ENCODE assay signal across 10 mouse cellular contexts in the genomic region with DNA sequence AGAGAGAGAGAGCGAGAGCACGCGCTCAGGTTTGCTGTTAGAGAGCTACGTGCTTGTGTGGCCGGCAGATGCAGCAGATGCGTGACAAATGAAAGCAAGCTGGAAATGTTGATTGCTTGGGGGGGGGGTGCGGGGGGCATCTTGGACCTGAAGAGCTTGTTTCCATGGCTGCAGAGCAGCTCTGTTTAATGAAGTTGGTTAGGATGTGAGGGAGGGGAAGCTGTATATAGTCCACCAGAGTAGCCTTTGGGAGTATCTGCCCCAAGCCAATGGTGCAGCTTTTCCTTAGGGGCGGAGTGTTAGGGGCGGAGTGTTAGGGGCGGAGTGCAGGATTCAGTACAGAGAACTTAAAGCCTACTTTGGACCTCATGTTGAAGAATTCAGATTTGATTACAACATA. TPM values are rescaled to one million over a fixed set of nuclear protein-coding genes. Genes with fewer than 3 reads are reported as not detected.
DNase-seq lines count a peak whose midpoint lies in the region; ATAC-seq lines count a peak whose summit lies in the region.
"Had no signal": no experiment of that assay in that cellular context is flagged by ENCODE, and none has a peak within 500 bp of the region (broad histone marks: within the 10 kb centered on the region; RNA-seq: fewer than 3 reads in every experiment).

No protein-coding gene starts in this region.

- no peaks in the 10 kb centered on the region for H3K27me3 ChIP-seq in heart, embryonic 12.5 days (replicated peaks)
- H3K27me3 ChIP-seq in intestine, embryonic 16.5 days (replicated peaks; ENCODE audit: control insufficient read depth, insufficient read depth, low read length), result no peaks in the 10 kb centered on the region
- no peaks in the 10 kb centered on the region for H3K27me3 ChIP-seq in midbrain, embryonic 11.5 days (ENCODE audit: control insufficient read depth, insufficient read depth, low read length)
- H3K27me3 ChIP-seq: CH12.LX had no signal

- H3K4me2 ChIP-seq in heart, embryonic 12.5 days, result peak overlapping the region; percentile 58
- no peak overlapping the region for H3K4me2 ChIP-seq in intestine, embryonic 16.5 days (ENCODE audit: low read depth, low read length)
- no peak overlapping the region for H3K4me2 ChIP-seq in midbrain, embryonic 11.5 days

- H3K27ac ChIP-seq in heart, embryonic 12.5 days (ENCODE audit: poor library complexity, severe bottlenecking), result no peak overlapping the region
- H3K27ac ChIP-seq in brown adipose tissue, adult 24 weeks (replicated peaks; ENCODE audit: low read depth, low read length), result no peak overlapping the region
- H3K27ac ChIP-seq in intestine, embryonic 16.5 days (ENCODE audit: low read length), result no peak overlapping the region
- no peak overlapping the region for H3K27ac ChIP-seq in midbrain, embryonic 11.5 days (ENCODE audit: low read depth, low read length)

- intact Hi-C loops in heart, postnatal 36 days (cut with DNase I), result no loop called here

- no peak for ATAC-seq in heart, embryonic 12.5 days (ENCODE audit: insufficient number of reproducible peaks, low FRiP score)
- peak; percentile 58 for ATAC-seq in intestine, embryonic 16.5 days
- ATAC-seq in midbrain, embryonic 11.5 days (ENCODE audit: low FRiP score), result peak; percentile 74; the same call in 1 of the 2 replicates
- no peak for ATAC-seq in frontal cortex, adult (ENCODE audit: low TSS enrichment)

- no peak overlapping the region for H3K4me3 ChIP-seq in heart, embryonic 12.5 days
- 0 out of 2 replicates have a peak overlapping the region, but pooled peaks have one; percentile 3 for H3K4me3 ChIP-seq in brown adipose tissue, adult 24 weeks (ENCODE audit: insufficient read depth, low read depth, low read length)
- H3K4me3 ChIP-seq in intestine, embryonic 16.5 days (ENCODE audit: low read length), result no peak overlapping the region
- no peak overlapping the region for H3K4me3 ChIP-seq in midbrain, embryonic 11.5 days (ENCODE audit: low read depth, low read length)

- H3K36me3 ChIP-seq in heart, embryonic 12.5 days, result no peaks in the 10 kb centered on the region
- H3K36me3 ChIP-seq in intestine, embryonic 16.5 days (ENCODE audit: control insufficient read depth, insufficient read depth, low read length), result no peaks in the 10 kb centered on the region
- H3K36me3 ChIP-seq in midbrain, embryonic 11.5 days (ENCODE audit: control insufficient read depth, insufficient read depth, low read length), result no peaks in the 10 kb centered on the region

- no peak overlapping the region for H3K9ac ChIP-seq in heart, embryonic 12.5 days
- no peak overlapping the region for H3K9ac ChIP-seq in intestine, embryonic 16.5 days (ENCODE audit: low read depth, low read length)
- no peak overlapping the region for H3K9ac ChIP-seq in midbrain, embryonic 11.5 days (ENCODE audit: low read length)

- DNase-seq in heart, postnatal 36 days, result no peak
- DNase-seq in midbrain, embryonic 11.5 days (ENCODE audit: low spot score, missing footprints), result peak; percentile 87
- DNase-seq in spleen, postnatal 36 days (ENCODE audit: low spot score in 2 of 2), result no peak
- DNase-seq in adrenal gland, postnatal 4 days (ENCODE audit: low spot score in 2 of 2), result no peak
- DNase-seq: cerebellum, adult 11 months had no signal

- no peaks in the 10 kb centered on the region for H3K9me3 ChIP-seq in heart, embryonic 12.5 days (replicated peaks)
- no peaks in the 10 kb centered on the region for H3K9me3 ChIP-seq in intestine, embryonic 16.5 days (ENCODE audit: control insufficient read depth, low read length)
- H3K9me3 ChIP-seq in midbrain, embryonic 11.5 days (ENCODE audit: control insufficient read depth, low read length), result no peaks in the 10 kb centered on the region

- H3K4me1 ChIP-seq in heart, embryonic 12.5 days (replicated peaks), result peaks cover 26% of the 10 kb centered on the region
- H3K4me1 ChIP-seq in brown adipose tissue, adult 24 weeks (ENCODE audit: control insufficient read depth, insufficient read depth, insufficient read length, low read length), result no peaks in the 10 kb centered on the region
- H3K4me1 ChIP-seq in intestine, embryonic 16.5 days (ENCODE audit: control insufficient read depth, insufficient read depth, low read length), result peaks cover 17% of the 10 kb centered on the region
- H3K4me1 ChIP-seq in midbrain, embryonic 11.5 days (ENCODE audit: control insufficient read depth, insufficient read depth, low read length), result 0 out of 2 replicates have a peak, but pooled peaks cover 2% of the 10 kb centered on the region

- WGBS in heart, embryonic 12.5 days, result 24% methylated on average over 10 of the region's 10 CpGs
- WGBS in intestine, embryonic 16.5 days, result 30% methylated on average over 10 of the region's 10 CpGs
- WGBS in midbrain, embryonic 11.5 days, result 38% methylated on average over 10 of the region's 10 CpGs

RNA-seq across cellular contexts. Expression of a gene that starts 22.4 kb away (rescaled TPM):
- polyA plus RNA-seq in heart, embryonic 12.5 days (2016; fragmentation: Nextera tagmentation; extraction: Ambion mirVana), result 3.8 and 4.0 TPM in 2 replicates
- 1 to 10 TPM; 3.6 to 4.4 TPM for total RNA-seq in heart, postnatal 36 days (2021)
- polyA plus RNA-seq in brown adipose tissue, adult 24 weeks (2012; ENCODE audit: insufficient read depth, insufficient read length, missing spikeins), result 0.38 and 1.7 TPM in 2 replicates
- 9.0 TPM in 2 replicates for polyA plus RNA-seq in intestine, embryonic 16.5 days (2015; fragmentation: Nextera tagmentation; extraction: Ambion mirVana)
- 0.52 and 0.55 TPM in 2 replicates for polyA plus RNA-seq in midbrain, embryonic 11.5 days (2014; fragmentation: Nextera tagmentation; extraction: Ambion mirVana)
- 10 to 100 TPM; 47.4 to 49.5 TPM for total RNA-seq in adrenal gland, postnatal 4 days (2021)

RNA-seq across cellular contexts. Expression of a gene that starts 26.9 kb away (rescaled TPM):
- polyA plus RNA-seq in heart, embryonic 12.5 days (2016; fragmentation: Nextera tagmentation; extraction: Ambion mirVana), result 7.9 and 9.5 TPM in 2 replicates
- total RNA-seq in heart, postnatal 36 days (2021), result 1 to 10 TPM; 2.0 to 2.4 TPM
- polyA plus RNA-seq in brown adipose tissue, adult 24 weeks (2012; ENCODE audit: insufficient read depth, insufficient read length, missing spikeins), result 4.4 and 5.4 TPM in 2 replicates
- polyA plus RNA-seq in intestine, embryonic 16.5 days (2015; fragmentation: Nextera tagmentation; extraction: Ambion mirVana), result 13.5 and 15.2 TPM in 2 replicates
- 18.3 and 19.0 TPM in 2 replicates for polyA plus RNA-seq in midbrain, embryonic 11.5 days (2014; fragmentation: Nextera tagmentation; extraction: Ambion mirVana)
- 10 to 100 TPM; 18.8 to 20.4 TPM for total RNA-seq in adrenal gland, postnatal 4 days (2021)

RNA-seq across cellular contexts. Expression of a gene that starts 34.5 kb away (rescaled TPM):
- polyA plus RNA-seq in heart, embryonic 12.5 days (2016; fragmentation: Nextera tagmentation; extraction: Ambion mirVana), result not detected in 2 replicates
- total RNA-seq in heart, postnatal 36 days (2021), result not detected
- polyA plus RNA-seq in brown adipose tissue, adult 24 weeks (2012; ENCODE audit: insufficient read depth, insufficient read length, missing spikeins), result not detected in 2 replicates
- polyA plus RNA-seq in intestine, embryonic 16.5 days (2015; fragmentation: Nextera tagmentation; extraction: Ambion mirVana), result not detected in 2 replicates
- not detected in 2 replicates for polyA plus RNA-seq in midbrain, embryonic 11.5 days (2014; fragmentation: Nextera tagmentation; extraction: Ambion mirVana)
- 1 to 10 TPM; 1.3 to 1.5 TPM for total RNA-seq in adrenal gland, postnatal 4 days (2021)

RNA-seq across cellular contexts. Expression of a gene that starts 35.2 kb away (rescaled TPM):
- polyA plus RNA-seq in heart, embryonic 12.5 days (2016; fragmentation: Nextera tagmentation; extraction: Ambion mirVana), result not detected in 2 replicates
- not detected for total RNA-seq in heart, postnatal 36 days (2021)
- polyA plus RNA-seq in brown adipose tissue, adult 24 weeks (2012; ENCODE audit: insufficient read depth, insufficient read length, missing spikeins), result not detected in 2 replicates
- polyA plus RNA-seq in intestine, embryonic 16.5 days (2015; fragmentation: Nextera tagmentation; extraction: Ambion mirVana), result not detected in 2 replicates
- polyA plus RNA-seq in midbrain, embryonic 11.5 days (2014; fragmentation: Nextera tagmentation; extraction: Ambion mirVana), result not detected in 2 replicates
- not detected for total RNA-seq in adrenal gland, postnatal 4 days (2021)
- total RNA-seq: CH12.LX had no signal

RNA-seq across cellular contexts. Expression of a gene that starts 46.1 kb away (rescaled TPM):
- 91.4 and 95.0 TPM in 2 replicates for polyA plus RNA-seq in heart, embryonic 12.5 days (2016; fragmentation: Nextera tagmentation; extraction: Ambion mirVana)
- 10 to 100 TPM; 50.5 to 50.8 TPM for total RNA-seq in heart, postnatal 36 days (2021)
- polyA plus RNA-seq in brown adipose tissue, adult 24 weeks (2012; ENCODE audit: insufficient read depth, insufficient read length, missing spikeins), result 31.8 and 39.1 TPM in 2 replicates
- polyA plus RNA-seq in intestine, embryonic 16.5 days (2015; fragmentation: Nextera tagmentation; extraction: Ambion mirVana), result 76.3 and 82.8 TPM in 2 replicates
- 172 and 184 TPM in 2 replicates for polyA plus RNA-seq in midbrain, embryonic 11.5 days (2014; fragmentation: Nextera tagmentation; extraction: Ambion mirVana)
- 10 to 100 TPM; 71.7 to 73.9 TPM for total RNA-seq in adrenal gland, postnatal 4 days (2021)

Comparison
In these comparisons a context has a peak if more than half of its experiments do, and no peak if none do; other contexts are left out.
1. ATAC-seq: peak in intestine, embryonic 16.5 days (single experiment) and midbrain, embryonic 11.5 days (single experiment); none in heart, embryonic 12.5 days (single experiment) and frontal cortex, adult (single experiment).